Mouse (Mus musculus) heart, embryonic 14.5 days (tissue): ENCODE measurements at regions not wholly inside any gene's neighbourhood (a gene's known extent, or its start where the extent isn't known, plus 50 kb on each side); places are given as distances from the start of the nearest gene placed in this dataset.

Source experiments
- ATAC-seq: fragments of 200-750 bp; cut with Nextera tagmentation; 2 replicates; pipeline ENCODE4 v1.8.0; 2017; ENCODE audit warnings: low read depth, moderate TSS enrichment; ENCODE audit not compliant: insufficient number of reproducible peaks, insufficient read depth, low FRiP score
- H3K27ac ChIP-seq, 2 experiments: fragments of 200-500 bp in 1 of 2; fragments of 300-500 bp in 1 of 2; sonication (generic) in 1 of 2; replicated peaks in 1 of 2; 2 replicates each; pipeline ENCODE4 v1.5.1; 2012 to 2014; ENCODE audit warnings: low read depth in 2 of 2, low read length in 2 of 2, control low read depth in 1 of 2, mild to moderate bottlenecking in 1 of 2, mixed read lengths in 1 of 2; ENCODE audit not compliant: control insufficient read depth in 1 of 2, insufficient read depth in 1 of 2
- H3K27me3 ChIP-seq: fragments of 300-500 bp; sonication (generic); 2 replicates; pipeline ENCODE4 v1.6.1; 2014; ENCODE audit warnings: mild to moderate bottlenecking, low read length, control low read depth; ENCODE audit not compliant: control insufficient read depth, insufficient read depth
- H3K36me3 ChIP-seq: fragments of 300-500 bp; sonication (generic); 2 replicates; pipeline ENCODE4 v1.6.1; 2014; ENCODE audit warnings: mild to moderate bottlenecking, control low read depth, low read length, mixed read lengths; ENCODE audit not compliant: control insufficient read depth, insufficient read depth
- H3K4me1 ChIP-seq, 2 experiments: fragments of 200-500 bp in 1 of 2; fragments of 300-500 bp in 1 of 2; sonication (generic) in 1 of 2; 2 replicates each; pipeline ENCODE4 v1.6.1; 2012 to 2014; ENCODE audit warnings: low read length in 2 of 2, control low read depth in 1 of 2, mixed read lengths in 1 of 2; ENCODE audit not compliant: control insufficient read depth in 2 of 2, insufficient read depth in 2 of 2
- H3K4me2 ChIP-seq: fragments of 300-500 bp; sonication (generic); 2 replicates; pipeline ENCODE4 v1.6.1; 2014; ENCODE audit warnings: mild to moderate bottlenecking, low read length
- H3K4me3 ChIP-seq, 2 experiments: fragments of 200-500 bp in 1 of 2; fragments of 300-500 bp in 1 of 2; sonication (generic) in 1 of 2; 2 replicates each; pipeline ENCODE4 v1.5.1; 2012 to 2014; ENCODE audit warnings: low read length in 2 of 2, mild to moderate bottlenecking in 2 of 2, control low read depth in 1 of 2, low read depth in 1 of 2, moderate library complexity in 1 of 2; ENCODE audit not compliant: control insufficient read depth in 1 of 2, insufficient read depth in 1 of 2
- H3K9ac ChIP-seq: fragments of 300-500 bp; sonication (generic); 2 replicates; pipeline ENCODE4 v1.6.1; 2014; ENCODE audit warnings: mild to moderate bottlenecking, low read length
- H3K9me3 ChIP-seq: fragments of 300-500 bp; sonication (generic); 2 replicates; pipeline ENCODE4 v1.6.1; 2016; ENCODE audit warnings: low read length, control low read depth; ENCODE audit not compliant: control insufficient read depth
- WGBS: fragments of 180-500 bp; shearing (Covaris S2); extraction: QIAGEN DNeasy Blood & Tissue Kit; methylation state at CpG from one replicate; pipeline ENCODE4 v1.1.7; 2014; 5-methylcytosine and 5-hydroxymethylcytosine counted together

GRCm38 (mm10) chr11:111843728-111844258, 777.8 kb downstream of the Kcnj2 start:
- no peaks in the 10 kb centered on the region for H3K36me3 ChIP-seq
- H3K4me3 ChIP-seq: no peak overlapping the region
- peaks cover 0 to 4% of the 10 kb centered on the region in 2 experiments; a peak in 2 of 4 replicates for H3K4me1 ChIP-seq
- H3K27ac ChIP-seq: no peak overlapping the region
- no peak overlapping the region for H3K4me2 ChIP-seq
- H3K9me3 ChIP-seq: no peaks in the 10 kb centered on the region
- no peak overlapping the region for H3K9ac ChIP-seq
- H3K27me3 ChIP-seq: no peaks in the 10 kb centered on the region
- ATAC-seq: no peak
- WGBS: 18% methylated on average over 4 of the region's 4 CpGs

- ATAC-seq: no peak
- Histone ChIP-seq H3K27me3 (no peaks in the 10 kb centered on the region), H3K4me3 (no peak overlapping the region), H3K4me1 (peaks cover 0 to 4% of the 10 kb centered on the region in 2 experiments; a peak in 2 of 4 replicates), H3K4me2 (no peak overlapping the region), H3K9me3 (no peaks in the 10 kb centered on the region), H3K9ac (no peak overlapping the region), H3K36me3 (no peaks in the 10 kb centered on the region), H3K27ac (no peak overlapping the region)
- WGBS: 42% methylated on average over 7 of the region's 7 CpGs
Observed at GRCm38 (mm10) chr11:111844382-111845027, 778.5 kb downstream of the Kcnj2 start.

- ATAC-seq: no peak
- H3K4me3 ChIP-seq: no peak overlapping the region
- H3K27me3 ChIP-seq: no peaks in the 10 kb centered on the region
- no peaks in the 10 kb centered on the region for H3K36me3 ChIP-seq
- no peaks in the 10 kb centered on the region for H3K4me1 ChIP-seq
- WGBS: 51% methylated on average over 2 of the region's 2 CpGs
- no peak overlapping the region for H3K4me2 ChIP-seq
- no peaks in the 10 kb centered on the region for H3K9me3 ChIP-seq
- H3K27ac ChIP-seq: no peak overlapping the region
- H3K9ac ChIP-seq: no peak overlapping the region
Observed at GRCm38 (mm10) chr11:111857288-111857687, 791.3 kb downstream of the Kcnj2 start.

GRCm38 (mm10) chr11:111858111-111858510, 792.1 kb downstream of the Kcnj2 start:
- no peak overlapping the region for H3K4me2 ChIP-seq
- no peaks in the 10 kb centered on the region for H3K9me3 ChIP-seq
- H3K4me3 ChIP-seq: no peak overlapping the region
- no peak overlapping the region for H3K27ac ChIP-seq
- no peaks in the 10 kb centered on the region for H3K4me1 ChIP-seq
- no peak for ATAC-seq
- H3K9ac ChIP-seq: no peak overlapping the region
- 51% methylated on average over 5 of the region's 5 CpGs for WGBS
- H3K27me3 ChIP-seq: no peaks in the 10 kb centered on the region
- H3K36me3 ChIP-seq: no peaks in the 10 kb centered on the region

- no peak overlapping the region for H3K9ac ChIP-seq
- no peaks in the 10 kb centered on the region for H3K27me3 ChIP-seq
- H3K4me3 ChIP-seq: no peak overlapping the region
- no peak for ATAC-seq
- WGBS: 57% methylated on average over 1 of the region's 1 CpGs
- H3K9me3 ChIP-seq: no peaks in the 10 kb centered on the region
- no peak overlapping the region for H3K4me2 ChIP-seq
- no peaks in the 10 kb centered on the region for H3K36me3 ChIP-seq
- no peaks in the 10 kb centered on the region for H3K4me1 ChIP-seq
- H3K27ac ChIP-seq: no peak overlapping the region
Observed at GRCm38 (mm10) chr11:111865143-111865542, 799.2 kb downstream of the Kcnj2 start.

- Histone ChIP-seq H3K36me3 (no peaks in the 10 kb centered on the region), H3K4me3 (no peak overlapping the region), H3K9me3 (no peaks in the 10 kb centered on the region), H3K27me3 (no peaks in the 10 kb centered on the region), H3K27ac (no peak overlapping the region), H3K4me1 (no peaks in the 10 kb centered on the region), H3K9ac (no peak overlapping the region), H3K4me2 (no peak overlapping the region)
- no peak for ATAC-seq
- WGBS: 88% methylated on average over 4 of the region's 4 CpGs
Observed at GRCm38 (mm10) chr11:111875406-111875805, 809.4 kb downstream of the Kcnj2 start.

- H3K9ac ChIP-seq: no peak overlapping the region
Observed at GRCm38 (mm10) chr11:111880146-111880545, 814.2 kb downstream of the Kcnj2 start.

GRCm38 (mm10) chr11:111890026-111890425, 824.1 kb downstream of the Kcnj2 start:
- Histone ChIP-seq H3K27me3 (no peaks in the 10 kb centered on the region), H3K4me1 (no peaks in the 10 kb centered on the region), H3K36me3 (no peaks in the 10 kb centered on the region), H3K9ac (no peak overlapping the region), H3K27ac (no peak overlapping the region), H3K9me3 (no peaks in the 10 kb centered on the region), H3K4me3 (no peak overlapping the region), H3K4me2 (no peak overlapping the region)
- WGBS: 79% methylated on average over 3 of the region's 3 CpGs
- ATAC-seq: no peak

More at GRCm38 (mm10) chr11:111880146-111880545, 814.2 kb downstream of the Kcnj2 start:
- Histone ChIP-seq H3K9me3 (no peaks in the 10 kb centered on the region), H3K27me3 (no peaks in the 10 kb centered on the region), H3K4me1 (no peaks in the 10 kb centered on the region), H3K4me3 (no peak overlapping the region), H3K27ac (no peak overlapping the region), H3K4me2 (no peak overlapping the region), H3K36me3 (no peaks in the 10 kb centered on the region)
- 83% methylated on average over 6 of the region's 6 CpGs for WGBS
- ATAC-seq: no peak
